Mouse (Mus musculus) kidney, postnatal 36 days (tissue): ENCODE measurements around the gene Nova1.
A peak's percentile ranks its signal among the peaks of the same experiment; 100 is the strongest.

Source experiments
- DNase-seq, 2 experiments: peaks; one replicate each; pipeline ENCODE4 v3.0.0; 2021 to 2022; ENCODE audit warnings: mixed read lengths in 2 of 2

Nova1 gene

GRCm38 (mm10) chr12:46818856-46819347, at the start of gene Nova1:
TSS of gene Nova1 (minus strand) at chr12:46818929.
- DNase-seq = peak; percentile 44 to 73

- DNase-seq = peak; percentile 85 to 88
These were observed 756 bp upstream of the Nova1 start for GRCm38 (mm10) chr12:46819348-46820022.

- DNase-seq = peak; percentile 2 to 40
These were observed 491 bp downstream of the Nova1 start for GRCm38 (mm10) chr12:46818021-46818855.

GRCm38 (mm10) chr12:46817211-46817803, 1.4 kb downstream of the Nova1 start:
- no peak for DNase-seq

- no peak for DNase-seq
These were observed 2.4 kb downstream of the Nova1 start for GRCm38 (mm10) chr12:46816291-46816690.

GRCm38 (mm10) chr12:46815697-46816096, 3.0 kb downstream of the Nova1 start:
- no peak for DNase-seq

GRCm38 (mm10) chr12:46814820-46815219, 3.9 kb downstream of the Nova1 start:
- DNase-seq = no peak

GRCm38 (mm10) chr12:46801311-46801710, 17.4 kb downstream of the Nova1 start:
- no peak for DNase-seq

- DNase-seq = no peak
These were observed 36.1 kb downstream of the Nova1 start for GRCm38 (mm10) chr12:46782301-46783280.

- DNase-seq = no peak
These were observed 37.2 kb downstream of the Nova1 start for GRCm38 (mm10) chr12:46781481-46781880.

GRCm38 (mm10) chr12:46780983-46781382, 37.7 kb downstream of the Nova1 start:
- no peak for DNase-seq

GRCm38 (mm10) chr12:46759450-46759849, 59.3 kb downstream of the Nova1 start:
- DNase-seq = no peak

GRCm38 (mm10) chr12:46754325-46754848, 64.3 kb downstream of the Nova1 start:
- no peak for DNase-seq

- no peak for DNase-seq
These were observed 65.6 kb downstream of the Nova1 start for GRCm38 (mm10) chr12:46753096-46753495.

- no peak for DNase-seq
These were observed 85.5 kb downstream of the Nova1 start for GRCm38 (mm10) chr12:46733261-46733660.

GRCm38 (mm10) chr12:46731943-46732342, 86.8 kb downstream of the Nova1 start:
- DNase-seq = no peak

GRCm38 (mm10) chr12:46721914-46722313, 96.8 kb downstream of the Nova1 start:
- no peak for DNase-seq

- no peak for DNase-seq
These were observed 99.7 kb downstream of the Nova1 start for GRCm38 (mm10) chr12:46719076-46719475.

- DNase-seq = no peak
These were observed 108.6 kb downstream of the Nova1 start for GRCm38 (mm10) chr12:46710094-46710493.

GRCm38 (mm10) chr12:46709475-46709874, 109.3 kb downstream of the Nova1 start:
- DNase-seq = no peak

GRCm38 (mm10) chr12:46700202-46700601, 118.5 kb downstream of the Nova1 start:
- DNase-seq = no peak

- DNase-seq = no peak
These were observed 142.4 kb downstream of the Nova1 start for GRCm38 (mm10) chr12:46676341-46676740.
